Mouse (Mus musculus) ES-E14 (cell line): Measurements from ENCODE around the gene Six4.

ENCODE experiments used
- MAFK ChIP-seq: IDR thresholded peaks from 2 replicates; pipeline ENCODE4 v1.6.1; 2014; ENCODE audit warnings: mild to moderate bottlenecking, low read depth, low read length, inconsistent platforms; ENCODE audit not compliant: insufficient read depth
- ZC3H11A ChIP-seq: IDR thresholded peaks from 2 replicates; pipeline ENCODE4 v1.6.1; 2012; ENCODE audit warnings: low read depth, mild to moderate bottlenecking, inconsistent platforms, low read length, borderline replicate concordance
- ZNF384 ChIP-seq: IDR thresholded peaks from 2 replicates; pipeline ENCODE4 v1.6.1; 2012; ENCODE audit warnings: low read depth, low read length, inconsistent platforms

DNA sequence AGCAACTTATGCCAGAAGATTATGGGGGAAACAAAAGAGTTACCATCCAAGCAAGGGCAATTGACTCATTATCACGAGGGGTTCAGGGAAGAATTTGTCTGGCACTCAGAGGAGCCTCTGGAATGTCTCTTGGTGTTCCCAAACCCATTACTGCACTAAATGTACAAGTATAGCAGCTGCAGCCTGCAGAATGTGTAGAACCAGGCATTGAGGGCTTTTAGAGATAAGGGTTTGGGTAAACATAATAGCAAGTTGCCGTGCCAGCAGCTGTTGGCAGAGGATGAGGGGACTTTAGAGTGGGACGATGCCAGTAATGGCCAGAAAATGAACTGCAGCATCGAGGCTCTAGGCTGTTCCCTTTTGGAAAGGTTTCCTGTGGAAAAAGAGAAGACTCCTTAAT lies 47.1 kb upstream of the Six4 start:
- TF ChIP-seq ZNF384 (no peak), ZC3H11A (no peak), MAFK (no peak)
